Mouse (Mus musculus): ENCODE results near the gene Kif5c. TPM values are rescaled to one million over a fixed set of nuclear protein-coding genes. Genes with fewer than 3 reads are reported as not detected.

Gene Kif5c
- total and polyA plus RNA-seq, 2 experiments from 2014 or later: 151 to 262 TPM

- no peak for TF ChIP-seq CTCF (IDR thresholded peaks at IDR 0.05; ENCODE audit: low read depth)
- Histone ChIP-seq H3K4me3 (ENCODE audit: low read length) (peak overlapping the region; percentile 97), H3K9me3 (ENCODE audit: low read length) (no peaks in the 10 kb centered on the region), H3K27me3 (ENCODE audit: insufficient read depth, low read length) (no peaks in the 10 kb centered on the region), H3K9ac (replicated peaks; ENCODE audit: low read length) (peak overlapping the region; percentile 97), H3K4me2 (ENCODE audit: low read depth, low read length) (peak overlapping the region; percentile 67), H3K4me1 (ENCODE audit: insufficient read depth, low read length) (0 out of 2 replicates have a peak, but pooled peaks cover 6% of the 10 kb centered on the region), H3K36me3 (ENCODE audit: insufficient read depth, low read length) (no peaks in the 10 kb centered on the region), H3K27ac (peak overlapping the region; percentile 91)
- 0% methylated on average over 33 of the region's 33 CpGs for WGBS
- DNase-seq (ENCODE audit: low spot score) (peak; percentile 63), ATAC-seq (peak; percentile 30)
Observed at GRCm38 (mm10) chr2:49619719-49620522, 823 bp downstream of the Kif5c start.

- Histone ChIP-seq H3K4me1 (ENCODE audit: insufficient read depth, low read length) (0 out of 2 replicates have a peak, but pooled peaks cover 6% of the 10 kb centered on the region), H3K4me2 (ENCODE audit: low read depth, low read length) (peak overlapping the region; percentile 67), H3K27me3 (ENCODE audit: insufficient read depth, low read length) (no peaks in the 10 kb centered on the region), H3K9ac (replicated peaks; ENCODE audit: low read length) (peak overlapping the region; percentile 97), H3K36me3 (ENCODE audit: insufficient read depth, low read length) (no peaks in the 10 kb centered on the region), H3K4me3 (ENCODE audit: low read length) (peak overlapping the region; percentile 97), H3K9me3 (ENCODE audit: low read length) (no peaks in the 10 kb centered on the region), H3K27ac (peak overlapping the region; percentile 91)
- ATAC-seq: peak; percentile 80
- TF ChIP-seq CTCF (IDR thresholded peaks at IDR 0.05; ENCODE audit: low read depth): no peak
- DNase-seq (ENCODE audit: low spot score): peak; percentile 85
- WGBS: 5% methylated on average over 14 of the region's 14 CpGs
Observed at GRCm38 (mm10) chr2:49620626-49621117, 1.6 kb downstream of the Kif5c start.

DNA sequence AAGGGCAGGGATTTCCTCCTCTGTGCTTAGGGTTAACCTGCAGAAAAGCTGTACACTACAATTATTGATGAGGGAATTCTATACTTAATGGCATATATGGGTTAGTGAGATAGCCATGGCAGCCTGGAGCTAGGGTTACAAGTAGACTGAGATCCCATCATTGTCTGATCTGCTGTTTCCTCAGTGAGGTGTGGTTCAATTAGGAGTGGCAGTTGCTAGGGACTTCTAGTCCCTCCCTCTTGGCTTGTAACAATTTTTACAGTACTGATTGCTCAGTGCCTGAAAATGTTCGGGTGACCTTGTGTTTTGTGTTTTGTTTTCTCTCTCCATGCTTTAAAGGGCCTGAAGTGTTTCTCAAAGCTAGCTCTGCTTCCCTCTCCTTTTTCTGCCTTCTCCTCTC lies 2.1 kb downstream of the Kif5c start:
- Histone ChIP-seq H3K9ac (replicated peaks; ENCODE audit: low read length) (peak overlapping the region; percentile 97; the same call in 1 of the 2 replicates), H3K4me1 (ENCODE audit: insufficient read depth, low read length) (0 out of 2 replicates have a peak, but pooled peaks cover 6% of the 10 kb centered on the region), H3K36me3 (ENCODE audit: insufficient read depth, low read length) (no peaks in the 10 kb centered on the region), H3K27me3 (ENCODE audit: insufficient read depth, low read length) (no peaks in the 10 kb centered on the region), H3K27ac (peak overlapping the region; percentile 91; the same call in 1 of the 2 replicates), H3K4me2 (ENCODE audit: low read depth, low read length) (peak overlapping the region; percentile 67), H3K9me3 (ENCODE audit: low read length) (no peaks in the 10 kb centered on the region), H3K4me3 (ENCODE audit: low read length) (peak overlapping the region; percentile 97)
- no peak for TF ChIP-seq CTCF (IDR thresholded peaks at IDR 0.05; ENCODE audit: low read depth)
- 15% methylated on average over 1 of the region's 1 CpGs for WGBS
- ATAC-seq (no peak), DNase-seq (ENCODE audit: low spot score) (peak; percentile 38)

DNA sequence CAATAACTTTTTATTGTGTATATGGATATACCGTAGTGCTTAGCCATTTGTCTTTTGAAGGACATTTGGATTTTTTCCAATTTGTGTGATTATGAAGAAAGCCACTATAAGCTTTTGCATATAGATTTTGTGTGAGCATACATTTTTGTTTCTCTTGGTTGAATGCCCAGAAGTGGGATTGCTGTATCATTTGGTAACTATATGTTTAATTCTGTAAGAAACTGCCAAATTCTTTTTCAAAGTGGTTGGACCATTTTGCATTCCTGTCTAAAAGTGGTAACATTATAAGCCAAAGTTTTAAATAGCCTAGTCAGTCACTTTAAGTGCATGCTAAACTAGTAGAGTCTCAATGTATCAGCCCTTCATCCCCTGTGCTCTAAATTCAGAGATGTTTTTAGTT lies 6.5 kb downstream of the Kif5c start:
- H3K9ac ChIP-seq (replicated peaks; ENCODE audit: low read length): no peak overlapping the region
- no peaks in the 10 kb centered on the region for H3K27me3 ChIP-seq (ENCODE audit: insufficient read depth, low read length)
- no peak for TF ChIP-seq CTCF (IDR thresholded peaks at IDR 0.05; ENCODE audit: low read depth)
- no peak for DNase-seq (ENCODE audit: low spot score)
- ATAC-seq: no peak
- H3K4me3 ChIP-seq (ENCODE audit: low read length): no peak overlapping the region
- no peaks in the 10 kb centered on the region for H3K9me3 ChIP-seq (ENCODE audit: low read length)
- H3K36me3 ChIP-seq (ENCODE audit: insufficient read depth, low read length): no peaks in the 10 kb centered on the region
- peaks cover 16% of the 10 kb centered on the region for H3K4me1 ChIP-seq (ENCODE audit: insufficient read depth, low read length)
- no peak overlapping the region for H3K27ac ChIP-seq
- 77% methylated on average over 1 of the region's 1 CpGs for WGBS
- no peak overlapping the region for H3K4me2 ChIP-seq (ENCODE audit: low read depth, low read length)

GRCm38 (mm10) chr2:49627611-49628010 lies 8.5 kb downstream of the Kif5c start:
- 24% methylated on average over 7 of the region's 7 CpGs for WGBS
- peak overlapping the region; percentile 24; the same call in 1 of the 2 replicates for H3K4me2 ChIP-seq (ENCODE audit: low read depth, low read length)
- H3K4me3 ChIP-seq (ENCODE audit: low read length): no peak overlapping the region
- no peak overlapping the region for H3K9ac ChIP-seq (replicated peaks; ENCODE audit: low read length)
- H3K4me1 ChIP-seq (ENCODE audit: insufficient read depth, low read length): peaks cover 13% of the 10 kb centered on the region
- no peak for TF ChIP-seq CTCF (IDR thresholded peaks at IDR 0.05; ENCODE audit: low read depth)
- H3K36me3 ChIP-seq (ENCODE audit: insufficient read depth, low read length): no peaks in the 10 kb centered on the region
- peak; percentile 84 for DNase-seq (ENCODE audit: low spot score)
- H3K27me3 ChIP-seq (ENCODE audit: insufficient read depth, low read length): no peaks in the 10 kb centered on the region
- no peaks in the 10 kb centered on the region for H3K9me3 ChIP-seq (ENCODE audit: low read length)
- peak overlapping the region; percentile 54; the same call in 1 of the 2 replicates for H3K27ac ChIP-seq
- peak; percentile 92 for ATAC-seq

GRCm38 (mm10) chr2:49628094-49628705 lies 9.1 kb downstream of the Kif5c start:
- 0 out of 2 replicates have a peak overlapping the region, but pooled peaks have one; percentile 54 for H3K27ac ChIP-seq
- ATAC-seq (peak; percentile 20; the same call in 1 of the 2 replicates), DNase-seq (ENCODE audit: low spot score) (peak; percentile 74)
- peaks cover 19% of the 10 kb centered on the region for H3K4me1 ChIP-seq (ENCODE audit: insufficient read depth, low read length)
- H3K9ac ChIP-seq (replicated peaks; ENCODE audit: low read length): no peak overlapping the region
- TF ChIP-seq CTCF (IDR thresholded peaks at IDR 0.05; ENCODE audit: low read depth): no peak
- no peak overlapping the region for H3K4me3 ChIP-seq (ENCODE audit: low read length)
- no peaks in the 10 kb centered on the region for H3K9me3 ChIP-seq (ENCODE audit: low read length)
- WGBS: 56% methylated on average over 6 of the region's 6 CpGs
- no peaks in the 10 kb centered on the region for H3K36me3 ChIP-seq (ENCODE audit: insufficient read depth, low read length)
- peak overlapping the region; percentile 24; the same call in 1 of the 2 replicates for H3K4me2 ChIP-seq (ENCODE audit: low read depth, low read length)
- no peaks in the 10 kb centered on the region for H3K27me3 ChIP-seq (ENCODE audit: insufficient read depth, low read length)

Measured in hindbrain, postnatal 0 days (tissue).